Mouse (Mus musculus) yolk sac, embryonic 10.5 days (tissue): ENCODE results near the gene Mrpl35.

Experiments used
- DNase-seq: peaks from one replicate; pipeline ENCODE4 v3.0.0-alpha.2; 2017; ENCODE audit warnings: low spot score

The Mrpl35 gene

GRCm38 (mm10) chr6:71799391-71799790 is 27.4 kb downstream of the Mrpl35 start:
- no peak for DNase-seq

GRCm38 (mm10) chr6:71791771-71792170 is 35.0 kb downstream of the Mrpl35 start:
- DNase-seq: no peak

GRCm38 (mm10) chr6:71788348-71788747 is 38.4 kb downstream of the Mrpl35 start:
- DNase-seq: no peak

- no peak for DNase-seq
Observed at GRCm38 (mm10) chr6:71783165-71783564, 43.6 kb downstream of the Mrpl35 start.

GRCm38 (mm10) chr6:71780431-71780830 is 46.3 kb downstream of the Mrpl35 start:
- no peak for DNase-seq

- DNase-seq: no peak
Observed at GRCm38 (mm10) chr6:71779831-71780230, 46.9 kb downstream of the Mrpl35 start.

- DNase-seq: no peak
Observed at GRCm38 (mm10) chr6:71778016-71778415, 48.8 kb downstream of the Mrpl35 start.

- DNase-seq: no peak
Observed at GRCm38 (mm10) chr6:71772636-71773208, 54.0 kb downstream of the Mrpl35 start.

GRCm38 (mm10) chr6:71772156-71772555 is 54.6 kb downstream of the Mrpl35 start:
- DNase-seq: no peak

GRCm38 (mm10) chr6:71771282-71771681 is 55.5 kb downstream of the Mrpl35 start:
- no peak for DNase-seq

GRCm38 (mm10) chr6:71770856-71771255 is 55.9 kb downstream of the Mrpl35 start:
- DNase-seq: no peak

GRCm38 (mm10) chr6:71769901-71770690 is 56.7 kb downstream of the Mrpl35 start:
- DNase-seq: no peak

GRCm38 (mm10) chr6:71767761-71768160 is 59.0 kb downstream of the Mrpl35 start:
- no peak for DNase-seq
